Mouse (Mus musculus) Patski (cell line): ENCODE data around the gene Det1. TPM values are rescaled to one million over a fixed set of nuclear protein-coding genes. Genes with fewer than 3 reads are reported as not detected.
A peak's percentile ranks its signal among the peaks of the same experiment; 100 is the strongest.

Experiments used
- ATAC-seq: fragments of 100-300 bp; one replicate; pipeline ENCODE4 v1.8.0; 2021
- CTCF ChIA-PET: fragments of 350-600 bp; sonication (Branson Sonifier 250); formaldehyde crosslinking; loops from one replicate; lab custom pipeline; 2022; ENCODE audit warnings: inconsistent platforms; lab: Charles Lee
- POLR2A ChIA-PET: fragments of 350-600 bp; sonication (Branson Sonifier 250); formaldehyde crosslinking; loops from one replicate; lab custom pipeline; 2022; ENCODE audit warnings: antibody characterized with exemption, inconsistent platforms; lab: Charles Lee
- DNase-seq: peaks from one replicate; pipeline ENCODE4 v3.0.0-alpha.2; 2011; ENCODE audit warnings: low read depth, low spot score
- H3K27me3 ChIP-seq: fragments of 371-371 bp; one replicate; pipeline ENCODE4 v1.5.1; 2021
- CTCF ChIP-seq: fragments of 100-300 bp; IDR thresholded peaks from one replicate; pipeline ENCODE4 v1.5.1; 2021
- in situ Hi-C: fragments of 300-500 bp; cut with MboI; formaldehyde crosslinking; loops from 3 replicates; pipeline ENCODE4 v1.11.1; 2018; ENCODE audit warnings: low pct_unique_long_range_greater_than_20kb, mixed read lengths
- polyA plus RNA-seq: library from polyadenylated mRNA; unstranded; gene quantifications from one replicate; pipeline ENCODE4 v1.2.3, GENCODE M21; 2021

Gene Det1
- polyA plus RNA-seq, 1 experiment from 2014 or later, result 10.9 TPM

GRCm38 (mm10) chr7:78883726-78884060, 36.6 kb upstream of the Det1 start:
- ChIA-PET CTCF (no interaction called here), POLR2A (no interaction called here)
- DNase-seq (no peak), ATAC-seq (no peak)
- in situ Hi-C loops, result loop anchor here (25.0 kb wide), 1 partner anchor 1746 kb away; no protein-coding TSS in a partner anchor
- peaks cover 32% of the 10 kb centered on the region for H3K27me3 ChIP-seq
- no peak for TF ChIP-seq CTCF

GRCm38 (mm10) chr7:78883016-78883725, 36.1 kb upstream of the Det1 start:
- in situ Hi-C loops, result loop anchor here (25.0 kb wide), 1 partner anchor 1746 kb away; no protein-coding TSS in a partner anchor
- POLR2A ChIA-PET, result no interaction called here
- peaks cover 30% of the 10 kb centered on the region for H3K27me3 ChIP-seq
- CTCF ChIA-PET, result no interaction called here
- peak; percentile 41 for ATAC-seq
- TF ChIP-seq CTCF, result no peak
- DNase-seq, result no peak

GRCm38 (mm10) chr7:78882469-78882837, 35.4 kb upstream of the Det1 start:
- no peak for ATAC-seq
- POLR2A ChIA-PET, result no interaction called here
- no peak for DNase-seq
- peaks cover 27% of the 10 kb centered on the region for H3K27me3 ChIP-seq
- in situ Hi-C loops, result loop anchor here (25.0 kb wide), 1 partner anchor 1745 kb away; no protein-coding TSS in a partner anchor
- TF ChIP-seq CTCF, result no peak
- CTCF ChIA-PET, result no interaction called here

GRCm38 (mm10) chr7:78881607-78882468, 34.8 kb upstream of the Det1 start:
- ATAC-seq, result no peak
- H3K27me3 ChIP-seq, result peaks cover 25% of the 10 kb centered on the region
- in situ Hi-C loops, result loop anchor here (25.0 kb wide), 1 partner anchor 1745 kb away; no protein-coding TSS in a partner anchor
- POLR2A ChIA-PET, result interaction anchor here (0.8 kb wide), 1 partner anchor 1162 kb away, joined by 3 read pairs; no protein-coding TSS in a partner anchor
- CTCF ChIA-PET, result interaction anchor here (0.8 to 1.7 kb wide), 4 partner anchors 8 to 89 kb away, joined by 3 to 7 read pairs (median 4); partner anchors contain the start of gene Det1
- TF ChIP-seq CTCF, result no peak
- DNase-seq, result no peak

GRCm38 (mm10) chr7:78872831-78873230, 25.8 kb upstream of the Det1 start:
- ATAC-seq, result no peak
- in situ Hi-C loops, result no loop called here
- POLR2A ChIA-PET, result no interaction called here

GRCm38 (mm10) chr7:78872366-78872765, 25.3 kb upstream of the Det1 start:
- POLR2A ChIA-PET, result no interaction called here
- ATAC-seq (no peak), DNase-seq (no peak)
- peaks cover 42% of the 10 kb centered on the region for H3K27me3 ChIP-seq
- in situ Hi-C loops, result no loop called here
- no peak for TF ChIP-seq CTCF
- CTCF ChIA-PET, result no interaction called here

More at GRCm38 (mm10) chr7:78872831-78873230, 25.8 kb upstream of the Det1 start:
- DNase-seq, result no peak
- peaks cover 41% of the 10 kb centered on the region for H3K27me3 ChIP-seq
- no peak for TF ChIP-seq CTCF
- CTCF ChIA-PET, result no interaction called here

GRCm38 (mm10) chr7:78868731-78869130, 21.7 kb upstream of the Det1 start:
- no peak for TF ChIP-seq CTCF
- in situ Hi-C loops, result no loop called here
- ChIA-PET POLR2A (no interaction called here), CTCF (interaction anchor here (1.2 kb wide), 1 partner anchor 74 kb away, joined by 3 read pairs; no protein-coding TSS in a partner anchor)
- DNase-seq, result no peak
- ATAC-seq, result no peak
- peaks cover 33% of the 10 kb centered on the region for H3K27me3 ChIP-seq

- ATAC-seq, result no peak
Observed at GRCm38 (mm10) chr7:78865212-78865949, 18.3 kb upstream of the Det1 start.

GRCm38 (mm10) chr7:78864446-78864802, 17.4 kb upstream of the Det1 start:
- CTCF ChIA-PET, result no interaction called here

More at GRCm38 (mm10) chr7:78865212-78865949, 18.3 kb upstream of the Det1 start:
- ChIA-PET CTCF (no interaction called here), POLR2A (interaction anchor here (1.2 kb wide), 1 partner anchor 31 kb away, joined by 3 read pairs; the partner anchor contains the start of gene Aen)
- TF ChIP-seq CTCF, result no peak
- DNase-seq, result no peak
- H3K27me3 ChIP-seq, result peaks cover 20% of the 10 kb centered on the region
- in situ Hi-C loops, result no loop called here

GRCm38 (mm10) chr7:78863796-78864445, 16.9 kb upstream of the Det1 start:
- in situ Hi-C loops, result no loop called here
- CTCF ChIA-PET, result no interaction called here
- POLR2A ChIA-PET, result interaction anchor here (1.2 kb wide), 1 partner anchor 32 kb away, joined by 3 read pairs; the partner anchor contains the start of gene Aen
- DNase-seq, result no peak
- TF ChIP-seq CTCF, result no peak
- H3K27me3 ChIP-seq, result peaks cover 9% of the 10 kb centered on the region
- ATAC-seq, result no peak

More at GRCm38 (mm10) chr7:78864446-78864802, 17.4 kb upstream of the Det1 start:
- in situ Hi-C loops, result no loop called here
- ATAC-seq (no peak), DNase-seq (no peak)
- peaks cover 13% of the 10 kb centered on the region for H3K27me3 ChIP-seq
- no peak for TF ChIP-seq CTCF
- POLR2A ChIA-PET, result interaction anchor here (1.2 kb wide), 1 partner anchor 32 kb away, joined by 3 read pairs; the partner anchor contains the start of gene Aen
